Mouse (Mus musculus) bone marrow macrophage, adult 2 months (primary cell): ENCODE results near the gene Trim13. TPM values are rescaled to one million over a fixed set of nuclear protein-coding genes. Genes with fewer than 3 reads are reported as not detected.
"Not testable (repeated sequence)": the region's sequence is repeated elsewhere in the genome, so short reads cannot be mapped to it uniquely, and the experiment has no call there.

Experiments used
- H3K27ac ChIP-seq: 2 replicates; pipeline ENCODE4 v1.5.1; 2012; ENCODE audit warnings: low read depth, low read length; ENCODE audit not compliant: insufficient read depth
- H3K4me1 ChIP-seq: 2 replicates; pipeline ENCODE4 v1.6.1; 2012; ENCODE audit warnings: low read length; ENCODE audit not compliant: control insufficient read depth, insufficient read depth
- H3K4me3 ChIP-seq: 2 replicates; pipeline ENCODE4 v1.5.1; 2012; ENCODE audit warnings: mild to moderate bottlenecking, low read length, moderate library complexity; ENCODE audit not compliant: insufficient read depth
- CTCF ChIP-seq: IDR thresholded peaks from 2 replicates; pipeline ENCODE4 v1.5.1; 2012; ENCODE audit warnings: low read depth, mild to moderate bottlenecking, low read length, moderate library complexity
- POLR2A ChIP-seq: IDR thresholded peaks from 2 replicates; pipeline ENCODE4 v1.6.1; 2012; ENCODE audit warnings: mild to moderate bottlenecking, low read depth, low read length, borderline replicate concordance
- polyA plus RNA-seq: library from polyadenylated mRNA; stranded (reverse); fragments of >200 nt; gene quantifications from 2 replicates; pipeline ENCODE4 v1.2.4, GENCODE M21; 2012; ENCODE audit not compliant: missing spikeins, insufficient read depth, insufficient read length

Gene Trim13
- polyA plus RNA-seq, 1 experiment: 6.9 TPM

GRCm38 (mm10) chr14:61575066-61575465, 23.0 kb upstream of the Trim13 start:
- TF ChIP-seq POLR2A (no peak), CTCF (no peak)
- Histone ChIP-seq H3K27ac (no peak overlapping the region), H3K4me3 (no peak overlapping the region), H3K4me1 (peaks cover 6% of the 10 kb centered on the region)

GRCm38 (mm10) chr14:61575941-61576340, 22.1 kb upstream of the Trim13 start:
- no peak for TF ChIP-seq POLR2A
- no peak for TF ChIP-seq CTCF

GRCm38 (mm10) chr14:61589288-61590065, 8.6 kb upstream of the Trim13 start:
- Histone ChIP-seq H3K4me1 (peaks cover 16% of the 10 kb centered on the region), H3K4me3 (no peak overlapping the region), H3K27ac (peak overlapping the region; percentile 62)
- TF ChIP-seq POLR2A (no peak), CTCF (no peak)

More at GRCm38 (mm10) chr14:61575941-61576340, 22.1 kb upstream of the Trim13 start:
- Histone ChIP-seq H3K27ac (no peak overlapping the region), H3K4me3 (no peak overlapping the region), H3K4me1 (peaks cover 6% of the 10 kb centered on the region)

GRCm38 (mm10) chr14:61596719-61597426, 1.2 kb upstream of the Trim13 start:
- no peak for TF ChIP-seq POLR2A
- TF ChIP-seq CTCF: no peak
- H3K4me1 ChIP-seq: peaks cover 26% of the 10 kb centered on the region
- peak overlapping the region; percentile 46; the same call in 1 of the 2 replicates for H3K27ac ChIP-seq
- H3K4me3 ChIP-seq: no peak overlapping the region

GRCm38 (mm10) chr14:61599057-61599806, 1.2 kb downstream of the Trim13 start:
- no peak for TF ChIP-seq POLR2A
- TF ChIP-seq CTCF: no peak
- peaks cover 30% of the 10 kb centered on the region for H3K4me1 ChIP-seq
- H3K4me3 ChIP-seq: peak overlapping the region; percentile 68
- H3K27ac ChIP-seq: no peak overlapping the region

- TF ChIP-seq POLR2A (no peak), CTCF (no peak)
Observed at GRCm38 (mm10) chr14:61601348-61601747, 3.3 kb downstream of the Trim13 start.

GRCm38 (mm10) chr14:61603069-61603755, 5.2 kb downstream of the Trim13 start:
- TF ChIP-seq POLR2A (no peak), CTCF (no peak)
- H3K4me3 ChIP-seq: no peak overlapping the region
- no peak overlapping the region for H3K27ac ChIP-seq

More at GRCm38 (mm10) chr14:61601348-61601747, 3.3 kb downstream of the Trim13 start:
- no peak overlapping the region for H3K27ac ChIP-seq
- H3K4me3 ChIP-seq: no peak overlapping the region
- peaks cover 27% of the 10 kb centered on the region for H3K4me1 ChIP-seq

DNA sequence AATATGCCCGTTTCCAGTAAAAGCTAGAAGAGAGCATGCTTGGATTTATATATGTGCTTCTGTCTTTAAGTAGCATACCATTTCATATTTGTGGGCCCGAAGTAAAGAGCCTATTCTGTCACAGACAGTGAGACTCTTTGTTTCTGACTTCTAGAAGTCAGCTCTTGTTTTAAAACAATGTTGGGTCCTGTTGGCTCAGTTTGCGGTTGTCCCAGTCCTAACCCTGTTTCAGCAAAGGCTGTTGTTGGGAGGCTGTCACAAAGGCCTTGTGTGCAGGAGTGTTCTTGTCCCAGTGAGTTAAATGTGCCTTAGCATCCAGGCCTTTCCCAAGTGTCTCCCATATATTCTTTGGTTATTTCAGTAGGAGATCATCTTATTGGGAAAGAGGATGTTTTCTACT, 6.0 kb downstream of the Trim13 start:
- H3K4me3 ChIP-seq: no peak overlapping the region
- TF ChIP-seq POLR2A (no peak), CTCF (no peak)
- peaks cover 12% of the 10 kb centered on the region for H3K4me1 ChIP-seq
- no peak overlapping the region for H3K27ac ChIP-seq

More at GRCm38 (mm10) chr14:61603069-61603755, 5.2 kb downstream of the Trim13 start:
- H3K4me1 ChIP-seq: peaks cover 16% of the 10 kb centered on the region

GRCm38 (mm10) chr14:61606088-61606487, 8.0 kb downstream of the Trim13 start:
- not testable (repeated sequence) for H3K4me1 ChIP-seq, H3K27ac ChIP-seq, H3K4me3 ChIP-seq
